Mouse (Mus musculus) layer of hippocampus, adult 8-10 months (tissue): ENCODE data around the gene Pax7. TPM values are rescaled to one million over a fixed set of nuclear protein-coding genes. Genes with fewer than 3 reads are reported as not detected.

Experiments used
- DNase-seq, 2 experiments: peaks; one replicate each; pipeline ENCODE4 v3.0.0; 2022; ENCODE audit warnings: low spot score in 2 of 2
- total RNA-seq, 4 experiments: library from RNA; stranded (reverse); gene quantifications; 2 replicates each; pipeline ENCODE4 v1.2.4; 2022

The Pax7 gene
- total RNA-seq, 4 experiments from 2014 or later, result 0.04 TPM; not detected in 3

DNA sequence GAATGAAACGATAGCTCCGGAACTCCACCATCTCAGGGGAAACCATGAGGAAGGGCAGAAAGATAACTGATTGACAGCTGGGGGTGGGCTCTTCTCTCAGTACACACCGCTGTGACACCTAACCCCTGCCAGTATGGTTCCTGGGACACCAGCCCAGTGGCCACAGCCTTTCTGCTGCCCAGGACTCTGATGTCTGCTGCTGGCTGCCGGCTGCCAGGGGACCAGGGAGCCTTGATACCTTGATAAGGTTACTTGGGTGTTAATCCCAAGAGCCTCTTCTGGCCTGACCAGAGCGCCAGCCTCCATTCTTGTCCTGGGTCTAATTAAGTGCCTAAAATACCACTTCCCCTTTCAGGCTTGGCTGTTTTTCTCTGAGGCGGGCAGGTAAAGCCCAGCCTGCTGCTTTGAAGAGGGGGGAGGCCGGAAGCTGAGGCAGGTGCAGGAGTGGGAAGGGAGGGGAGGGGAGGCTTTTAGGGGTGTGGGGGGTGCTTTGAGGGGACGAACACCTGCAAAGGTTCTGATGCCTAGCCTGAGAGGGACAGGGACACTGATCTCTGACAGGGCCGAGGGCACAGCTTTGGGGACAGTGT, 19.9 kb downstream of the Pax7 start:
- DNase-seq, result no peak

DNA sequence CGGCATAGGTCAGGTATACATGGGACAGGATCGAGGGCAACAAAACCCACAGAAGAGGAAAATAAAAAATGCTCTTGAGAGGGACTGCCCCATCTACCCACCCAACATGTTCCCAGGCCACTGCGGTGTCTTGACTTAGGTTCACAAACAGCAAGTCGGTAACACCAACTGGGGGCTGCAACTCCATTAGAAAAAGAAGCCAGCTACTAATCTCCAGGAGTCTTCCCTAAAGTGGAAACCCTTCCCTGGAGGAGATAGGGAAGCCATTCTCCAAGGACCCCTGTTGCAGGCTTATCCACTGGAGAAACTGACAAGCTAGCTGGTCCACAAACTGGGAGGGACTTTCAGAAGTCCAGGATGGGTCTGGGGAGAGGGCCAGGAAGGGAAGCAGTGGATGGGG, 21.4 kb downstream of the Pax7 start:
- no peak for DNase-seq

DNA sequence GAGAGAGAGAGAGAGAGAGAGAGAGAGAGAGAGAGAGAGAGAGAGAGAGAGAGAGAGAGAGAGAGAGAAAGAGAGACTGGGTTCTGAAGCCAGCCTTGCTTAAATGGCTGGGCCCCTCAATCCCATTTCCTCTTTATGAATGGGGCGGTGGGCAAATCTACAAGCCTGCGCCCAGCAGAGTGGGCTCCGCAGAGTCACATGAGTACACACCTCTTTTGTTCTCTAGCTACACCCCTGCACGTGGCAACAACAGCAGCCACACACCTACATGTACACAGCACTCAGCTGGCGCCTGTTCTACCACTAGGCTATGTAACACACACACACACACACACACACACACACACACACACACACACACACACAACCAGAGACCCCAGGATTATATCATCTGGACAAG, 21.9 kb downstream of the Pax7 start:
- no peak for DNase-seq

DNA sequence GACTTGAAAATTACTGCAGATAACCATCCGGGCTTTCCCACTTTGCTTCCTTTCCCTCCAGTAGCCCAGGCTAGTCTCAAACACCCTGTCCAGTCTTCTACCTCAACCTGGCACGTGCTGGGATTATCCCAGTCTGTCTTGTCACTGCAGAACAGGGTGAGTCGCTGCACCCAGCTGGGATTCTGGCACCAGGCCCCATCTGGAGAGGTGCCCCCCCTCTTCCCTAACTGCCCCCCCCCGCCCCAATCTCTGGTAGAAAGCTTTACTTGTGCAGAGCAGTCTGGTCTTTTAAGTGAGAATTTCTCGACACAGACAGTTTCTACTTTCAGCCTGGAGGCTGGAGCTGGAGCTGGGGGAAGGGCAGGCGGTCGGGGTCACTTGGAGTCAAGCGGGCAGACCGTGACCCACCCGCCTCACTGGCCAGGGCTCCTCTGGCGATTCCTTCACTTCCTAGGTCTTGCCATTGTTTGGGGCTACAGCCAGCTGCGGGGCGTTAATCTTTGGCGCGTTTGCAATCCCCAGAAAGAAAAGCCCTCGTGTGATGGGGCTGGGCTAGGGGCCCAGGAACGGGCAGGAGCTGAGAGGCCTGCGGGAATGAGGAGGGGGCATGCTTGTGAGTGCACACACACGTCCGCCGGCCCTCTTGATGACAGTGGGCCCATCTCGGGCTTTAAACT, 22.4 kb downstream of the Pax7 start:
- DNase-seq, result no peak

DNA sequence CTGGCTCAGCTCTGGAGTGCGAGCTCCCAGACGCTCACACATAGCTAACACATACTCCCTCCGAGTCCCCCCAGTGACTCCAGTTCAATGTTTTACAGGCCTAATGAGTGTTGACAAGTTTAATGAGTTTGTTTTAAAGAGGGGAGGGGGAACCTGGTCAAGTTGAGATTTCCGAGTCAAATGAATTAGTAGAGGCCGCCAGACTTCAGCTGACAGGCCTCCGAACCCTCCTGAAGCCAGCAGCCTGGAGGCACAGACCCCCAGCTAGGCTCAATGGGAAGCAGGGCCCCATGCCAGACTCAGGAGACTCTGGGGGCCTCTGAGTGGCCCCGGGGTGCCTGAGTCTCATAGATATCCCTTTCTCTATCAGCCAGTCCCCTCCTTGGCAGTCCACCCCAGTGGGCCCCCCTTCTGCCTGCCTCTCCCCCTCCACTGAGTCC, 23.9 kb downstream of the Pax7 start:
- DNase-seq, result no peak

DNA sequence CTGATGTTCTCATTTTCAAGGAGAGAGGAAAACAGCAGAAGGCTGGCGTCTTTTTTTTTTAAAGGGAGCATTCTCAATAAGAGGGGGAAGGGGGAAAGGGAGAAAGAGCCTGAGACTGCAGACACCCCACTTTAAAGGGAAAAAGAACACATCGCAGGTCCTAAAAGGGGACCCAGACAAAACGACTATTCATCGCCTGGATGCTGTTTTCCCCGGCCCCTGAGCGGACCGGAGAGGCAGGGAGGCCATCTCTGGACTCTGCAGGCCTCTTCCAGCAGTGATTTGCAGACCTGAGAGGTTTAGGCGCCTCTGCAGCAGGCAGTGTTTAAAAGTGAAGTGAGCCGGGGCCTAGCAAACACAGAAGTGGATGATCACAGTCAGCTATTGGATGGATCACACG, 25.5 kb downstream of the Pax7 start:
- DNase-seq, result no peak

DNA sequence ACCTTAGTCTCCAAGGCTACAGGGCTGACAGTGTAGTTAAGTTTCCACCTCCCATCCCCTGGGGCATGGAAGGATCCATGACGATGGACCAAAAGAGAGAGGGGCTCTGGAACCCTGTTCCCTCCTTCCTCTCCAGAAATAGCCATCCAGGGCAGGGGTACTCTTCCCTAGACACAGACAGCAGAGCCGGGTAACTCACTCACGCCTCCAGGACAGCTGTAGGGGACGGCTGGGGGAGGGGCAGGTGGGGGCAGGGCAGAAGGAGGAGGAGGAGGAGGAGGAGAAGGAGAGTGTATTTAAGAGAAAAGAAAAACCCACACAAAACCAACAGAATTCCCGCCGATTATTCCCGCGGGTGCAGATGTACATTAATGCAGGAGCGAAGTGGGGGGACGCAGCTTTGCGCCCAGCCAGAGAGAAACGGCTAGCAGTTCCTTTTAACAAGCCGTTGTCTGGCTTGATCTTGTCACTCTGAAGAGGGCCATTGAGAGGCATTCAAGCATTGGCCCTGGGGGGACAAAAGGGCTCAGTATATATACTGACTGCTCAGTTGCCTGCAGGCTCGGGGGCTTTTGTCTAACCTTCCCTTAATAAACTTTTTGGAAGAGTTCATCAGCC, 26.0 kb downstream of the Pax7 start:
- DNase-seq, result no peak

DNA sequence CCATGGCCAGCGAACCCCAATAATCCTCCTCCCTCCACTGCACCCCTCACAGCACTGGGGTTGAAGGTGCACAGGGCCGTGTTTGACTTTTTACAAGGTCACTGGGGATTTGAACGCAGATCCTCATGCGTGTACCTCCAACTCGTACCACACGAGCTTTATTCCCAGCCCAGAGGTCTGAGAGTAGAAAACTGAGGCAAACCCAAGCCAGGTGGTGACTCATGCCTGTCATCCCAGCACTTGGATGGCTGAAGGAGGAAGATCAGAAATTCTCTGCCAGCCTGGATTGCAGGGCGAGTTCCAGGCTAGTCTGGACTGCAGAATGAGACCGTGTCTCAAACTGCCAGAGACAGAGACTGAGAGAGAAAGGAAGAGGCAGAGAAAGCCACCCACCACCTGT, 28.4 kb downstream of the Pax7 start:
- no peak for DNase-seq

DNA sequence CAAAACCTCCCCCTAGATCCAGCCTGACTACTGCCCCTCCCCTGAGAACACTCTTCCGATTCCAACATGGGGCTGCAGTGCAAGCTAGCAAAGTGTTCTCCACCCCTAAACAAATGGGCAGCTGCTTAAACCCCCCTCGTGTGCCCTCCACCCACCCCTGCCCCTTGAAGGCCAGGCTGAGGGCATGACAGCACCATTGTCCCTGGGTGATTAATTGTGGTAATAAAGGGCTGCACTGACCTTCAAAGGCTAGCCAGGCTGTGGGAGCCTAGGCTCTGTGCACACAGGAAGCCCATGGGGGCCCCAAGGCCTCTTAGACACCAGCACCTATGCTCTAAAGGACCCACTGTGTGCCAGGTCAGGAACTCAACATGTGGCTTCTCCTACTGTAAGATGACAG, 29.3 kb downstream of the Pax7 start:
- DNase-seq, result no peak

DNA sequence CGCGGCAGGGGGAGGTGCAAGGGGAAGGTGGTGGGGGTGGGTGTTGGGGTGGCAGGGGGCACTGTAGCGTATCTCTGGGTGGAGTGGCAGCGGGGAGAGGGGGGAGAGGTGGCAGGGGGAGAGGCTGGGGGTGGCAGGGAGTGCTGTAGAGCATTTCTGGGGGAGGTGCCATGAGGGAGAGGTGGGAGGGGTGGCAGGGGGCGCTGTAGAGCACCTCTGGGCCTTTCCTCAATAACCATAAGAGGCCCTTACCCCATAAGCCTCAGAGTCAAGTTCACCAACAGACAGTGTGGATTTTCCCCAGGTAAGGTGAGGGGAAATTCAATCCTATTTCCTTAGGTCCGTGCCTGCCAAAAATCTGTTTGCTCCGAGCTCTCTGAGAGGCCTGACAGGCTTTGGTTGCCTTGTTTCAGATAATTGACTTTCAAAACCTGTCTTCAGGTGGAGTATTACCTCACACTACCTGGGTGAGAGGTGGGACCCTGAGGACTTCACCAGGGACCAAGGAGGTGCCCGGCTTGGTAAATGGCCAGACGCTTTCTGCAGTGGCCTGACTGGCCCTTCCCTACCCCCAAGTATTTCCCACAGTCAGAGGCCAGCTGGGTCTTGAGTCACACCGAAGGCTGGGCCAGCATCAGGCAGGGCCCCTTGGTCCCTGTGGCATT, 33.8 kb downstream of the Pax7 start:
- no peak for DNase-seq

DNA sequence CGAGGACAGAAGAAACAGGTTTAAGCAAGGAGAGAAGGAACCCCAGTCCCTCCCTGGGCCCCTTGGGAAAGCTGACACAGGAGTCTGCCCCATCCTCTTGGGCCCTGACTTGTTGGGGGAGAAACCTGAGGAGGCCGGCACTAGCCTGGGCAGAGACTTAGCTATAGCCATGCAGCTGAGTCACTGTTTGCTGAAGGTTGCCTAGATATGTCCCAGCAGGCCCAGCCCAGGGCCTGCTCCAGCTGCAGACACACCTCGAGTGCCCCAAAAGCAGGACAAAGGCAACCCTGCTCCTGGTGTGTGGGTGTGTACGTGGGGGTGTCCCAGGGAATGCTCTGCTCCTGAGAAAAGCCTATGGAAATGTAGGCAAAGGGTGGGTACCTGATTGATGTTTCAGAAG, 36.0 kb downstream of the Pax7 start:
- no peak for DNase-seq

DNA sequence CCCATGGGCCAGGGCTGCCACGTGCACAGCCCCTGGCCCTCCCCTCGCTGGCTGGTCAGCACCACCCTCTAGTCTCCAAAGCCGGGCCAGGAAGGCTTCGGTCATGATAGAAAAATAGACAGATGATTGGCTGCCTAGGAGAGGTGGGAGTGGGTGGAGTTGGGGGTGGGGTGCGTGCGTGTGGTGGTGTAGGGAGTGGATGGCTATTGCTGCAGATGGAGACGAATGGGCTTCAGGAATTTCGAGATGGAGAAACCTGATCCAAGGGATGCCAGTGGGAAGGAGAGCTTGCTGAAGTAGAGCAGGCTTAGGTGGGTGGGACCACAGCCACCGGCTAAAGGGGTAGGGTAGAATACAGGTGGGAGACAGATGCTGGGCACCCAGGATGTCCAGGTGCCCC, 37.2 kb downstream of the Pax7 start:
- DNase-seq, result no peak

DNA sequence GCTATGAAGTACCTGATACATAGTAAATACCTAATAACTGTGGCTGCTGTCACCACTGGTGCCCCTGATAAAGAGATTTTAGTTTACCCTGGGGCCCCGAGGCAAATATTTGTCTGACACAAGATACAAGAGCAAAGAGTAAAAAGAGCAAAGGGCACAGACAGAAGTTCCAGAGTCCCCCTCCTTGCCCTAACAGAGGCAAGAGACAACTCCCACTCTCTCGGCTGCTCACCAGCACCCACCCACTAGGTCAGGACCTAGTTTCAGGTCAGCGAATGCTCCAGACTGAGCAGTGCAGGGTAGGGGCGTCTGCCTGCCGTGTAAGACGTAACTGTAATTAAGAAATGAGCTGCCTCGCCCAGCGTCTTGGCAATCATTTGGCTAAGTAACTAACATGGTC, 42.2 kb downstream of the Pax7 start:
- DNase-seq, result no peak

DNA sequence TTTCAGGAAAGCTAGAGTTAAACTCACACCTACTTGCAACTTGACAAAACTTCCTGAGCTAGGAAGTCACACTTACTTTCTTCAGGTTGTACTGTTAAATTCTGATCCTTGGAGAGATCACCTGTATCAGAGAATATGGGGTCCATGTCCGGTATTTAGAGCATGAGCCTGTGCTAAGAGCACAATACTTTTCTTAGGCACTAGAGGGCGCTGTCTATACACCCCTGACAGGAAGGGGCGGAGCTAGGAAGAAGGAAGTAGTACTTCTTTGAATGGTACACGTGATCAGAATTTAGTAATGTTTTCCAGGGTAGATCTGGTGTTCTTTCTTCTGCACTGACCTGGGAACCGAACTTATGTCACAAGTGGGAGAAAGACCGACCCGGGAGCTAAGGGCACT, 43.6 kb downstream of the Pax7 start:
- DNase-seq, result no peak

DNA sequence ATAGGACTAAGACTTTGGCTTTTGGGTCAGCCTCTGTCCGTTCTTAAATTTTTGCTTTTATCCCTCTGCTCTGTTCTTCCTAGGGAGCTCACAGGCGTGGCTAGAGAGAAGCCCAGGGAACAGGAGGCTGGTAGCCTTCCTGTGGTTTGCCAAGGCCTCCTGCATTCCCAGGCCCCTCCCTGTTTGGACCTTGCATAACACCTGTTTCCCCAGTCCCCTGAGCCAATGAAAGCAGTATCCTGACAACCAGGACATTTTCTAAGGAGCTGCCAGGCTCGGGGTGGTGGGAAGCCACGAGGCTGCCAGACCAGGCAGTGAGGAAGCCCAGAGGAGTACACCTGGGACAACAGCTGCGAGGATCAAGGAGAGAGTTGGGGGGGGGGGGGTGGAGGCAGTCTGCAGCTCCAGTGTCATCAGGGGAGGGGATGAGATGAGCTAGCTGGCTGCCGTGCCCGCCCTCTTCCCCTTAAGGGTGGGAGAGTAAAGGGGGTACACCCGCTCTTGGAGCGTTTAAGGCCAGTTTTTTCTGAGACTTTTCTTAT, 50.3 kb downstream of the Pax7 start:
- DNase-seq, result no peak

DNA sequence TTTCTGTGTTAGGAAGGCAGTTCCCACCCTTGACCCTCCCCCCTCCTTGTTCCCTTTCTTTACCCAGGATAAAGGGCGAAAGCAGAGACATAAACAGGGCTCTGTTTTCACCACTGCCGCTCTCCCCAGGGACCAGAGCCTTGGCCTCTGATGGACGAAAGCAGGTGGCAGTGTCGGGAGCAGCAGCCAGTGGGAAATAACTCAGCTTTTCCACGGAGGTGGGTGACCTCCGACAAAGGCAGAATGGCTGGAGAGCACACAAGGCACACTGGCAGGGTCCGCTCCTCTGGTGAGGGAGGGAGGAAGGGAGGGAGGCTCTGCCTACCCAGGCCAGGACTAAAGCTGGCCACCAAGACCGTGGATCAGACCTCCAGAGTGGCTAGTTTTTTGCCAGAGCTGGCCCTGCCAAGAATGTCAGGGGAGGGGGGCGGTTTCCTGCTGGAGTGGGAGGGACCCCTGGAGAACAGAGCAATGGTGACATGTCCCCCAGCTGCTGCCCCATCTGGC, 62.1 kb downstream of the Pax7 start:
- DNase-seq, result no peak

DNA sequence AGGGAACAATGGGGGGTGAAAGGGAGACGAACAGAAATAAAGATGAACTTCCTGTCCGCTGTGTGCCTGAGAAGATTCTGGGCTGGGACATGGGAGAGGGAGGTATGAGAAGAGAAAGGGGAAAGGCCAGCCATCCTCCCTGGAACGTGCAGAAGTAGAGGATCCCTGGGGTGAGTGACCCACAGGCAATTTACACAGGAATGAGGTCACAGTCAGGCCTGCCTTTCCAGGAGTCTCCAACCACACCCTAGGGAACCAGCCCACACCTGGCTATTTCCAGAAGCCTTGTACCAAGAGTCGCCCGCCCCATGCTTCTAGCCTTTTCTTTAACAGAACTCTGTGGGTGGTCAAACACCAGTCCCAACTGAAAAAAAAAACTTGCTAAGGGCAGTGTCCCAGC, 65.5 kb downstream of the Pax7 start:
- no peak for DNase-seq

DNA sequence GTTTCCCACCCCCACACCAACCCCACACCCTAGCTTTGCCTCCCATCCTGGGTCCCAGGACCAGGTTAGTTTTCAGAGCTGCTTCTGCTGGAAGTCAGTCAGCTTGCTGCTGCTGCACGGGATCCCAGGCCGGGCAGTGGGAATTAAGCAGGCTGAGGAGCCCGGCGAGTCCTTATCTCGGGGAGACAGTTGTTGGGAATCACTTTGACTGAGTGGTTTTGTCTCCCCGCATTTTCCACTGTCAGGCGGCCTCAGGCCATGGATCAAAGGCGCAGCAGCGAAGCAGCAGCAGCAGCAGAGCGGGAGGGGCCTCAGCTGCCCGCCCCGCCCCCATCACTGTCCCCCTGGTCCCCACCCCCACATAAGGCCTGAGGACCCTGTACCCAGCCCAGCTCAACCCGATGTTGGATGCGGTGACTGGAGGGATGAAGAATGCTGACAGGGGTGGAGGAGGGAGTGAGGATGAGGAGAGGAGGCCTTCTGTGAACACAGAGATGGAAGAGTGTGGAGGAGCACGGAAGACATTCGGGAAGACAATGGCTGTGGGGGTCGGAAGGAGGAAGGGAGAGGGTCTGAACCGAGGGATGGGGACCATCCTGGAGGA, 66.1 kb downstream of the Pax7 start:
- no peak for DNase-seq

DNA sequence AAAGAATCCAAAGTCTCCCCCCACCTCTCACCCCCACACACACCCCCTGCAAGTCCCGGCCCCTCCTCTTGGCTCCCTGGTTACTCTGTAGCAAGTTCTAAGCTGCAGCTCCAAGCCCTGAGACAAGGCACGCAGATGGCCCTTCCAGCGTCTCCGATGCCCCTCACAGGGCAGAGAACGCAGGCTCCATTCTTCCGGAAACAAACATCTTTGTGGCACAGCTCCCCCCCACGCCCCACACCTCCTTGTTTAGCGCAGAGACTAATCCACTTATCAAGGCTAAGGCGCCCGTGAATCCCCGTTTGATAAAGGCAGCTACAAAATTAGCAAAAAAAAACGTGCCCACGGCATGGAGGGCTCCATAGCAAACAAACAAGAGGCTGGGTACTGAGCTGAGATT, 71.4 kb downstream of the Pax7 start:
- no peak for DNase-seq

DNA sequence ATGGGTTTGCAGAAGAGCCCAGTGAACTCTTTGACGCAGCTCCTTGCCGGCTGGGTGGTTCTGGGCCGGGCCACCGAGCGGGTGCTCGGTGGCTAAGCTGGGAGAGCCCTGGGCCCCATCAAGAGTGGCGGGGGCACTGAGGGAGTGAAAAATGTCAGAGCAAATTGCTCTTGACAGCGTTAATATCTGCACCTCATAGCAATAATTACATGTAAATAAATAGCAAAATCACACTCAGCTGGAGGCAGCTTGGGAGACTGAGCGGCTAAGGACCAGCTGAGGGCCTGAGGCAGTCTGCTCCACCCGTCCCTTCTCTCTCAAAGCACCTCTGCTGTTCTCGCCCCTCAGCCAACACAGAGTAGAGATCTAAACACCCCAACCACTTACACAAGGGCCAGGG, 72.6 kb downstream of the Pax7 start:
- no peak for DNase-seq

DNA sequence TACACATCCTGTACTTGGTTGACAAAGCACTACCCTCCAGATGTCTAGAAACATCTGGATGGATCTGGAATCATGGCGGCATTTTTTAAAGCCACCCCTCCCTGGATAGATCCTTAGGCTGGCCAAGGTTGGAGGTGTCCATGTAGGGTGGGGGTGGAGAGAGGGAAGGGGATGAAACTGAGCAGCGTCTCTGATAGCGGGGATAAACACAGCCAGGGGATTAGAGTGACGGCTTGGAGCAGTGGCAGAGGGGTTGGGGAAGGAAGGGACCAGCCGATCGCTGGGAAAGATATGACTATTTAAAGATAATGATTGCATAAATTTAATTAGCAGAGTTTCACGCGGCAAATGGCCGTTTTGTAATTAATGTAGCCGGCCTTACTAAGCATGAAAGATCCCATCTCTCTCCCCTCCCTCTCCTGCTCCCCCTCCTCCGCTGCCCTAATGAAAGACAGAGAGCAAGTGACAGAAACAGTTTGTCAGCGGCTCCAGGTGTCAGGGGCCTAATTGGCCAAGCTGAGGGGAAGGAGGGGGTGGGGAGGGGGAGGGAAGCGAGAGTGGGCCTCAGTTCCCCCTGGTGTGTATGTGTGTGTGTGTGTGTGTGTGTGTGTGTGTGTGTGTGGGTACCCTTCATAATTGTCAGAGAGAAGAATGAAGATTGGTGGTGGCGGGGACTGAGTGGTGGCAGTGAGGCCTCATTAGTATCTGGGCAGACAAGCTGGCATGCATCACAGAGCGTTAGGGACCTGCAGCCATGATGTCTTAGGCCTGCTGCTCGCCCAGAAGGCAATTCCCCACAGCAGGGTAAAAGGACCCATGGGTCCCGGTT, 74.6 kb downstream of the Pax7 start:
- DNase-seq, result no peak
